Mouse (Mus musculus): Measurements from ENCODE around the gene Bahcc1. TPM values are rescaled to one million over a fixed set of nuclear protein-coding genes. Genes with fewer than 3 reads are reported as not detected.
A peak's percentile ranks its signal among the peaks of the same experiment; 100 is the strongest.

The Bahcc1 gene
- polyA plus RNA-seq, 1 experiment, result 12.4 TPM

- Histone ChIP-seq H3K4me1 (ENCODE audit: control insufficient read depth, insufficient read depth, low read length) (peaks cover 8% of the 10 kb centered on the region; the same call in 1 of the 2 replicates), H3K4me3 (replicated peaks; ENCODE audit: extremely low read depth, low read depth, low read length) (peak overlapping the region; percentile 80)
- TF ChIP-seq POLR2A (IDR thresholded peaks at IDR 0.05; ENCODE audit: borderline replicate concordance, extremely low read depth, low read depth, low read length) (no peak), CTCF (IDR thresholded peaks at IDR 0.05; ENCODE audit: insufficient read depth, low read length) (no peak)
- DNase-seq, result peak; percentile 58
- WGBS, result 10% methylated on average over 43 of the region's 43 CpGs
Observed at GRCm38 (mm10) chr11:120187236-120188101, 45.3 kb upstream of the Bahcc1 start.

GRCm38 (mm10) chr11:120188102-120188480, 44.7 kb upstream of the Bahcc1 start:
- Histone ChIP-seq H3K4me3 (replicated peaks; ENCODE audit: extremely low read depth, low read depth, low read length) (peak overlapping the region; percentile 80), H3K4me1 (ENCODE audit: control insufficient read depth, insufficient read depth, low read length) (peaks cover 8% of the 10 kb centered on the region; the same call in 1 of the 2 replicates)
- no peak for TF ChIP-seq POLR2A (IDR thresholded peaks at IDR 0.05; ENCODE audit: borderline replicate concordance, extremely low read depth, low read depth, low read length)
- TF ChIP-seq CTCF (IDR thresholded peaks at IDR 0.05; ENCODE audit: insufficient read depth, low read length), result no peak
- DNase-seq, result peak; percentile 66
- 2% methylated on average over 24 of the region's 24 CpGs for WGBS

- DNase-seq, result peak; percentile 76
- peaks cover 8% of the 10 kb centered on the region; the same call in 1 of the 2 replicates for H3K4me1 ChIP-seq (ENCODE audit: control insufficient read depth, insufficient read depth, low read length)
- under 1% methylated on average over 41 of the region's 41 CpGs for WGBS
- no peak for TF ChIP-seq POLR2A (IDR thresholded peaks at IDR 0.05; ENCODE audit: borderline replicate concordance, extremely low read depth, low read depth, low read length)
- no peak for TF ChIP-seq CTCF (IDR thresholded peaks at IDR 0.05; ENCODE audit: insufficient read depth, low read length)
- H3K4me3 ChIP-seq (replicated peaks; ENCODE audit: extremely low read depth, low read depth, low read length), result peak overlapping the region; percentile 80
Observed at GRCm38 (mm10) chr11:120188481-120189441, 44.0 kb upstream of the Bahcc1 start.

DNA sequence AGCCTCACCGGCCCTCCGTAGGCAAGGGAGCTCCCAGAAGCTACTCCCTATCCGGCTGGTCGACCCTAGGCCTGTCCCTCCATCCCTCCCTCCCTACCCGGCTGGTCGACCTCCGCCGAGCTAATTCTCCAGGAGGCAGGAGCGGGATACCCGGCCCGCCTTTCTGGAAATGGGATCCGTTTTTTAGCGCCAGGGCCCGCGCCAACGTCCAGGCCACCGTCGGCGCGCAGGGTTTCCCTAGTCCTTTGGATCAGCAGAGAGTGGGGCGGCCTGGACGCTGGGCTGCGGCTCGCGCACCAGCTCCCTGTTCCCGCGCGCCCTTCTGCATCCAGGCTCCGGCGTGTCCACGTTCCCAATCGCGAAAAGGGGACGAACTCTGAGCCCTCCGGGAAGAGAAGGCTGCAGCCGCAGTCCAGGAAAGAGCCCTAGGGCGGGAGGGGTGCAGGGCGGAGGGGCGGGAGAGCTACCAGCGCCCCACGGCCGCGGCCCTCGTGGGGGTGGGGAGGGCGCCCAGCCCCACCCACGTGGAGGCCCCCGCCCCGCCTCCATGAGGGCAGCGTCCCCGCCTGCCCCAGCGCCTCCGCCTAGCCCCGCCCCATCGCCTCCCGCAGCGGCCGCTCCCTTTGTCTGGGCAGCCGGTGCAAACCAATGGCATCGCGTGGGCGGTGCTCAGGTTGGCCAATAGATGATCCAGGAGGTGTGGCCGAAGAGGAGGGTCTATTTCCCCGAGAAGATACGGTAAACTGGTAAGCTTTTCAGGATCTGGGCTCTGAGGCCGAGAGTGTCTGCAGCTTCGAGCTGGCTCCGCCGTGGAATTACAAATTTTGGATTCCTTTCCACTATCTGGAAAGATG, 43.1 kb upstream of the Bahcc1 start:
- under 1% methylated on average over 63 of the region's 68 CpGs for WGBS
- peak; percentile 95 for DNase-seq
- TF ChIP-seq CTCF (IDR thresholded peaks at IDR 0.05; ENCODE audit: insufficient read depth, low read length) (no peak), POLR2A (IDR thresholded peaks at IDR 0.05; ENCODE audit: borderline replicate concordance, extremely low read depth, low read depth, low read length) (peak; percentile 89; the same call in 1 of the 2 replicates)
- peak overlapping the region; percentile 80 for H3K4me3 ChIP-seq (replicated peaks; ENCODE audit: extremely low read depth, low read depth, low read length)
- peaks cover 2% of the 10 kb centered on the region; the same call in 1 of the 2 replicates for H3K4me1 ChIP-seq (ENCODE audit: control insufficient read depth, insufficient read depth, low read length)

GRCm38 (mm10) chr11:120190526-120191412, 42.0 kb upstream of the Bahcc1 start:
- no peak overlapping the region for H3K4me3 ChIP-seq (replicated peaks; ENCODE audit: extremely low read depth, low read depth, low read length)
- TF ChIP-seq POLR2A (IDR thresholded peaks at IDR 0.05; ENCODE audit: borderline replicate concordance, extremely low read depth, low read depth, low read length) (no peak), CTCF (IDR thresholded peaks at IDR 0.05; ENCODE audit: insufficient read depth, low read length) (no peak)
- WGBS, result 60% methylated on average over 14 of the region's 14 CpGs
- DNase-seq, result no peak
- no peaks in the 10 kb centered on the region for H3K4me1 ChIP-seq (ENCODE audit: control insufficient read depth, insufficient read depth, low read length)

DNA sequence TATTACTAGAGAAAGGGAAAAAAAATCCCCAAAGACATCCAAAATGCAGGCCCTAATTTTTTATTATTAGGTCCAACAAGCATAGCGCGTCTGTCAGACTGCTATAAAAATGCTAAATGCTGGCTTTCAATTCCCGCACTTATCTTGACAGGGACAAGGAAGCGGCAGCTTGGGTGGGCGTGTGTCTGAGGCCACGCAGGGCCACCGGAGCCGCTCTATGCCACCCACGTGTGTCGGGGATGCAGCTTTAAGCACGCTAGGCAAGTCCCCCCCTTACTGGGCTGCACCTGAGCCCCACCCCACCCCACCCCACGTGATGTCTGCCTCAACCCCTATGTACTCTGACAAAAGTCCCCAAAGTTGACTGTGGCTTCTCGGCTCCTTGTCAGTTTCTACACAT, 33.9 kb upstream of the Bahcc1 start:
- WGBS, result 66% methylated on average over 13 of the region's 13 CpGs
- H3K4me3 ChIP-seq (replicated peaks; ENCODE audit: extremely low read depth, low read depth, low read length), result no peak overlapping the region
- no peak for DNase-seq
- no peak for TF ChIP-seq POLR2A (IDR thresholded peaks at IDR 0.05; ENCODE audit: borderline replicate concordance, extremely low read depth, low read depth, low read length)
- no peak for TF ChIP-seq CTCF (IDR thresholded peaks at IDR 0.05; ENCODE audit: insufficient read depth, low read length)
- no peaks in the 10 kb centered on the region for H3K4me1 ChIP-seq (ENCODE audit: control insufficient read depth, insufficient read depth, low read length)

DNA sequence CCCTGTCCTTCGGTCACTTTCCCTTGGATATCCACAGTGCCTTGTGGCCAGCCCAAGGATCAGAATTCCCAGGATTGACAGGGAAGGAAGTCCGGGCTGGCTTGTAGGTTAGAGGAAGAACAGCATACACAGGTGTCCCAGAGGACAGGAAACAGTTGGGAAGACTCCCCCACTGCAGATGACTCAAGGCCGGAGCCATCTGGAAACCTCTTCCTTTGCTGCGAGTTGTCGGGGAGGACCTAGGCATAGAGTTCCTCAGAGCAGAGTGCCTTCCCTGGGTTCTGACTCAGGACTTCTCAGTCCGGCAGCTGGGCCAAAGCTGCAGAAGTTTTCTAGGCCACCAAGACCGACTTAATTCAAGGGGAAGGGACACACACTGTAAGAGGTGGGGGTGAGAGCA, 33.0 kb upstream of the Bahcc1 start:
- Histone ChIP-seq H3K4me3 (replicated peaks; ENCODE audit: extremely low read depth, low read depth, low read length) (no peak overlapping the region), H3K4me1 (ENCODE audit: control insufficient read depth, insufficient read depth, low read length) (no peaks in the 10 kb centered on the region)
- 72% methylated on average over 7 of the region's 7 CpGs for WGBS
- TF ChIP-seq CTCF (IDR thresholded peaks at IDR 0.05; ENCODE audit: insufficient read depth, low read length), result no peak
- no peak for TF ChIP-seq POLR2A (IDR thresholded peaks at IDR 0.05; ENCODE audit: borderline replicate concordance, extremely low read depth, low read depth, low read length)
- no peak for DNase-seq

DNA sequence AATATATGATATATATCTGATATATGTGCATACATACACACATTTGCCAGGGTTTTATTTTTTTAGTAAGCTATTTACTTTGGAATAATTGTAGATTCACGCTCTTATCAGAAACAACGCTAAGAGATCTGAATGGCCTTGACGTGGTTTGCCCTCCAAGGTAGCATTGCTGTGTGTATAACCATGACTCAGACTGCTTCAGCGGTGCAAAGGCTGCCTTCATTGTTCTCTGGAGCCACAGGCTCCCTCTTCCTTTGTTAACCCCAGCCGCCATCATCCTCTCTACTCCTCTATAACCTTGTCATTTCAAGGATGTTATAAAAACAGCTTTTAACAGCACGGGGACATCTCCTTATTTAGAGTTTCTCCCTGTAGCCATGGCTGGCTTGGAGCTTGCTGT, 32.1 kb upstream of the Bahcc1 start:
- no peaks in the 10 kb centered on the region for H3K4me1 ChIP-seq (ENCODE audit: control insufficient read depth, insufficient read depth, low read length)
- WGBS, result 61% methylated on average over 6 of the region's 6 CpGs
- H3K4me3 ChIP-seq (replicated peaks; ENCODE audit: extremely low read depth, low read depth, low read length), result no peak overlapping the region
- TF ChIP-seq CTCF (IDR thresholded peaks at IDR 0.05; ENCODE audit: insufficient read depth, low read length), result no peak
- no peak for DNase-seq
